Mouse (Mus musculus): ENCODE results near the gene Vmn1r10. TPM values are rescaled to one million over a fixed set of nuclear protein-coding genes. Genes with fewer than 3 reads are reported as not detected.

Vmn1r10 gene
- not detected in 2 replicates for polyA plus RNA-seq (2012; rRNA removed; ENCODE audit: low replicate concordance)

GRCm38 (mm10) chr6:57109154-57109553, at the start of gene Vmn1r10:
Gene Vmn1r10 (plus strand): TSS chr6:57109454.

GRCm38 (mm10) chr6:57066487-57066886, 42.8 kb upstream of the Vmn1r10 start, which contains the start of gene Vmn1r9:
Gene Vmn1r9 (plus strand): TSS chr6:57066787.

GRCm38 (mm10) chr6:57133155-57133554, 23.9 kb downstream of the Vmn1r10 start, which contains the start of gene Vmn1r11:
Gene Vmn1r11 (plus strand): TSS chr6:57133455.

GRCm38 (mm10) chr6:57156619-57157018, 47.4 kb downstream of the Vmn1r10 start, which contains the start of gene Vmn1r12:
Gene Vmn1r12 (plus strand): TSS chr6:57156919.

Other genes starting within 250 kb of the Vmn1r10 start
- 5.2 and 8.8 TPM in 2 replicates for gene Nt5c3, start 185.5 kb upstream of the Vmn1r10 start, polyA plus RNA-seq (2012; rRNA removed; ENCODE audit: low replicate concordance)
- gene Vmn1r4, start 185.4 kb upstream of the Vmn1r10 start, polyA plus RNA-seq (2012; rRNA removed; ENCODE audit: low replicate concordance), result 0.13 TPM in 1 of 2 replicates, not detected in the other
- not detected in 2 replicates for gene Vmn1r5, start 139.2 kb upstream of the Vmn1r10 start, polyA plus RNA-seq (2012; rRNA removed; ENCODE audit: low replicate concordance)
- not detected in 2 replicates for gene Vmn1r6, start 112.2 kb upstream of the Vmn1r10 start, polyA plus RNA-seq (2012; rRNA removed; ENCODE audit: low replicate concordance)
- not detected in 2 replicates for gene Vmn1r7, start 84.1 kb upstream of the Vmn1r10 start, polyA plus RNA-seq (2012; rRNA removed; ENCODE audit: low replicate concordance)
- gene Vmn1r8, start 77.2 kb upstream of the Vmn1r10 start, polyA plus RNA-seq (2012; rRNA removed; ENCODE audit: low replicate concordance), result not detected in 2 replicates
- gene Vmn1r9, start 42.7 kb upstream of the Vmn1r10 start, polyA plus RNA-seq (2012; rRNA removed; ENCODE audit: low replicate concordance), result not detected in 2 replicates
- gene Vmn1r11, start 24.0 kb downstream of the Vmn1r10 start, polyA plus RNA-seq (2012; rRNA removed; ENCODE audit: low replicate concordance), result not detected in 2 replicates
- not detected in 2 replicates for gene Vmn1r12, start 47.5 kb downstream of the Vmn1r10 start, polyA plus RNA-seq (2012; rRNA removed; ENCODE audit: low replicate concordance)
- gene Vmn1r13, start 93.8 kb downstream of the Vmn1r10 start, polyA plus RNA-seq (2012; rRNA removed; ENCODE audit: low replicate concordance), result not detected in 2 replicates
- not detected in 2 replicates for gene Vmn1r14, start 122.2 kb downstream of the Vmn1r10 start, polyA plus RNA-seq (2012; rRNA removed; ENCODE audit: low replicate concordance)
- gene Vmn1r15, start 148.5 kb downstream of the Vmn1r10 start, polyA plus RNA-seq (2012; rRNA removed; ENCODE audit: low replicate concordance), result not detected in 2 replicates
- not detected in 2 replicates for gene Vmn1r16, start 220.0 kb downstream of the Vmn1r10 start, polyA plus RNA-seq (2012; rRNA removed; ENCODE audit: low replicate concordance)